Mouse (Mus musculus): ENCODE measurements around the gene Myrfl. TPM values are rescaled to one million over a fixed set of nuclear protein-coding genes. Genes with fewer than 3 reads are reported as not detected.

The Myrfl gene
- polyA plus RNA-seq, 1 experiment from 2014 or later: 0.04 TPM

- no peak overlapping the region for H3K27ac ChIP-seq
- H3K27me3 ChIP-seq (ENCODE audit: low read depth, poor library complexity, severe bottlenecking): no peaks in the 10 kb centered on the region
- WGBS: 96% methylated on average over 19 of the region's 19 CpGs
- no peak for DNase-seq (ENCODE audit: low spot score)
- H3K9me3 ChIP-seq (replicated peaks): no peaks in the 10 kb centered on the region
- H3K4me3 ChIP-seq: no peak overlapping the region
- no peaks in the 10 kb centered on the region for H3K4me1 ChIP-seq
- peaks cover 73% of the 10 kb centered on the region for H3K36me3 ChIP-seq
These were observed 27.2 kb upstream of the Myrfl start for GRCm38 (mm10) chr10:116923651-116924495.

GRCm38 (mm10) chr10:116922161-116922560 is 25.4 kb upstream of the Myrfl start:
- Histone ChIP-seq H3K36me3 (peaks cover 71% of the 10 kb centered on the region), H3K4me1 (no peaks in the 10 kb centered on the region), H3K9me3 (replicated peaks) (no peaks in the 10 kb centered on the region), H3K27me3 (ENCODE audit: low read depth, poor library complexity, severe bottlenecking) (no peaks in the 10 kb centered on the region), H3K4me3 (no peak overlapping the region), H3K27ac (no peak overlapping the region)
- 93% methylated on average over 15 of the region's 15 CpGs for WGBS
- DNase-seq (ENCODE audit: low spot score): no peak

GRCm38 (mm10) chr10:116921416-116921815 is 24.7 kb upstream of the Myrfl start:
- no peaks in the 10 kb centered on the region for H3K9me3 ChIP-seq (replicated peaks)
- no peak overlapping the region for H3K4me3 ChIP-seq
- no peaks in the 10 kb centered on the region for H3K27me3 ChIP-seq (ENCODE audit: low read depth, poor library complexity, severe bottlenecking)
- no peak for DNase-seq (ENCODE audit: low spot score)
- H3K4me1 ChIP-seq: peaks cover 3% of the 10 kb centered on the region; the same call in 1 of the 2 replicates
- no peak overlapping the region for H3K27ac ChIP-seq
- 89% methylated on average over 15 of the region's 15 CpGs for WGBS
- H3K36me3 ChIP-seq: peaks cover 71% of the 10 kb centered on the region

DNA sequence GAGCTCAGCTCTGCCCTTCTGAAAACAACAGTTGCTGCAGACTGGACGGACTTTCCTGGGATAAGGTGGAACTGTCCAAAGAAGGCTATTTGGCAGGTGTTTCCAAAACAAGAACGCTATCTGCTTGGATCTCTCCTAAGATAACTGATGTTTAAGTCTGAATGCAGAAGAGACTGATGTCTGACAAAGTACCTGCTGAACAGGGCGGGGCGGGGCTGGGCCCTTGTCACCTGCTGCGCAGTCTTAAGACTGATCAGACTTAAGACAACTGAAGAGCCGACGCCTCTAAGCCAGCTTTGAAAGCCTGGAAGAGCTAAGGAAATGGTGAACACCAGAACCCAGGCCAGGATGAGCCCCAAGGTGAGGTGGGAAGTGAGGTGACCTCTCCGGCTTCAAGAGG is 23.9 kb upstream of the Myrfl start:
- H3K4me1 ChIP-seq: peaks cover 4% of the 10 kb centered on the region; the same call in 1 of the 2 replicates
- H3K4me3 ChIP-seq: no peak overlapping the region
- DNase-seq (ENCODE audit: low spot score): no peak
- no peaks in the 10 kb centered on the region for H3K27me3 ChIP-seq (ENCODE audit: low read depth, poor library complexity, severe bottlenecking)
- peaks cover 70% of the 10 kb centered on the region for H3K36me3 ChIP-seq
- 91% methylated on average over 8 of the region's 8 CpGs for WGBS
- no peaks in the 10 kb centered on the region for H3K9me3 ChIP-seq (replicated peaks)
- H3K27ac ChIP-seq: no peak overlapping the region

DNA sequence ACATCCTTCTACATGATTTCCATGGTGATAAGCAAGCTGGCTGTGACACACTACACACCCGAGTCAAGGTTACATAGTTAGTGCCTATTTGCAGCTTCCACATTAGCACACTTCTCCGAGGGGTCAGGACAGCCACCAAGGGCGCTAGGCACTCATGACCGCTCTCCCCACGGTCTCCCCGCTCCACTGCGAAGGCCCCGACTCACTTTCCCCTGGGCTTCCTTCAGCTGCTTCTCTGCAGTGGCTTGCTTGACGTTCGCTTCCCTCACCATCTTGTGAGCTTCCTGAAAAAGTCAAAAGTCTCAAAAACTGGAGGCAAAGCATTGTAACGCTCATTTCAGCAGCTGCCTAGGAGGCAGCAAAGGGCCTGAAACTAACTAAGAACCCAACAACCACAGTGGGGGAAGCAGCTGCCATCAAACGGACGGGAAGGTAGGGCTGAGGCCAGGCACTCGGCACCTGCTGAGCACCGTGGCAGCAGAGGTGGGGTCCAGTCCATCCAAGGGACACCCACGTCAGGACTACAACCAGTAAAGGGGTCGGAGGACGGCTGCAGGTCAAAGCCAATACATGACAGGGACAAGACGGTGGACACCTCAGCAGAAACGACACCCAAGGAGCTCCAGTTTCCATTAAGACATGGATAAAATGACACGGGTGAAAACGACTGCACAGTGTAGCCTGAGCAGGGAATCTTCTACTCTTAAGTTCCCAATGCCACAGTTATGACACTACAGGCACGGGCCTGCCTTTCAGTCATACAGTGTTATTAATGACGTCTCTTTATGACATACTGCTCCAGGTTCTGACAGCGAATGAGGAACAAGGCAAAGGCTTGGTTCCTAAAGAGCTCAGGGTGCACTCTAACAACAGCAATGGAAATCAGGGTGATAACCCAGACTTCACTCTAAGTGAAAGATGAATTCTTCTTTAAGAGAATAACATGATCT is 22.9 kb upstream of the Myrfl start:
- peaks cover 70% of the 10 kb centered on the region for H3K36me3 ChIP-seq
- no peaks in the 10 kb centered on the region for H3K27me3 ChIP-seq (ENCODE audit: low read depth, poor library complexity, severe bottlenecking)
- peaks cover 4% of the 10 kb centered on the region; the same call in 1 of the 2 replicates for H3K4me1 ChIP-seq
- 91% methylated on average over 25 of the region's 25 CpGs for WGBS
- H3K9me3 ChIP-seq (replicated peaks): no peaks in the 10 kb centered on the region
- H3K4me3 ChIP-seq: no peak overlapping the region
- no peak for DNase-seq (ENCODE audit: low spot score)
- no peak overlapping the region for H3K27ac ChIP-seq

DNA sequence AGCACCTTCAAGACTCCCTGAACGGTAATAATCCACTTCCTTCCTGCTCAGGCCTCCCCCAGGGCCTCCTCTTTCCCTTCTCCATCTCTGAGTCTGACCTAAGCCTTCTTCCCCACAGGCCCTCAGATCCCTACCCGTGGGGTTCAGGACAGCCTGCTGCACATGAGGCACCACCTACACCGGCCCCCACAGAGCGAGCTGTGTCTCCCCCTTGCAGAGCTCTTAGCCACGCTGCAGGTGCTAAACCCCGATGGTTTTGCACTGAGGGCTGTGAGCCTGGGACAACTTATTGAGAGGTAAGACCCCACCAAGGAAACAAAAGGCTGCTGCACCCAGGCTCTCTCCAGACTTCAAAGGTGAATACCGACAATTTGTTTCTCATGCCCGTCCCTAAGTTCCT is 19.9 kb upstream of the Myrfl start:
- Histone ChIP-seq H3K4me1 (peaks cover 4% of the 10 kb centered on the region; the same call in 1 of the 2 replicates), H3K9me3 (replicated peaks) (no peaks in the 10 kb centered on the region), H3K27me3 (ENCODE audit: low read depth, poor library complexity, severe bottlenecking) (no peaks in the 10 kb centered on the region), H3K27ac (peak overlapping the region; percentile 42; the same call in 1 of the 2 replicates), H3K36me3 (peaks cover 76% of the 10 kb centered on the region), H3K4me3 (no peak overlapping the region)
- 73% methylated on average over 8 of the region's 8 CpGs for WGBS
- no peak for DNase-seq (ENCODE audit: low spot score)

- Histone ChIP-seq H3K4me1 (peaks cover 4% of the 10 kb centered on the region; the same call in 1 of the 2 replicates), H3K36me3 (peaks cover 84% of the 10 kb centered on the region), H3K27ac (no peak overlapping the region), H3K9me3 (replicated peaks) (no peaks in the 10 kb centered on the region), H3K4me3 (no peak overlapping the region), H3K27me3 (ENCODE audit: low read depth, poor library complexity, severe bottlenecking) (no peaks in the 10 kb centered on the region)
- 94% methylated on average over 8 of the region's 8 CpGs for WGBS
- DNase-seq (ENCODE audit: low spot score): no peak
These were observed 18.6 kb upstream of the Myrfl start for GRCm38 (mm10) chr10:116915286-116915685.

DNA sequence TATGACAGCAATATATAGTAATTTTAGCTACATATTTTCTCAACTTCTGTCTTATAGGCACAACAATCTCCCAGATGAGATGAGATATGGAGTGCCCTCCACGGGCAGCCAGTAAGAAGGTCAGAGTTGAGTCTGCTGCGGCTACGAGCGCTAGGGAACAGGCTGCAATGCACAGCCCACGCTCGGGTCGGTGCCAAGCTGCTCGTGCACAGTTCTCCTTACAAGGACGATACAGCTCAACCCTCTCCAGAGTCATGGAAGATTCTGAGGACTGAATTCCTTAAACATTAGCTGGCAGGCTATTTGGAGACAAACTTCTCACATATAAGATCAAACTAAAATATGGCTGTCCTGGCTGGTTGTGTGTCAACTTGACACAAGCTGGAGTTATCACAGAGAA is 17.9 kb upstream of the Myrfl start:
- Histone ChIP-seq H3K27me3 (ENCODE audit: low read depth, poor library complexity, severe bottlenecking) (no peaks in the 10 kb centered on the region), H3K36me3 (peaks cover 90% of the 10 kb centered on the region), H3K4me3 (no peak overlapping the region), H3K27ac (no peak overlapping the region), H3K4me1 (peaks cover 4% of the 10 kb centered on the region; the same call in 1 of the 2 replicates), H3K9me3 (replicated peaks) (no peaks in the 10 kb centered on the region)
- no peak for DNase-seq (ENCODE audit: low spot score)
- 94% methylated on average over 9 of the region's 9 CpGs for WGBS

- peaks cover 93% of the 10 kb centered on the region for H3K36me3 ChIP-seq
- H3K27ac ChIP-seq: no peak overlapping the region
- 91% methylated on average over 17 of the region's 17 CpGs for WGBS
- H3K4me1 ChIP-seq: peaks cover 4% of the 10 kb centered on the region; the same call in 1 of the 2 replicates
- H3K4me3 ChIP-seq: no peak overlapping the region
- DNase-seq (ENCODE audit: low spot score): no peak
- H3K27me3 ChIP-seq (ENCODE audit: low read depth, poor library complexity, severe bottlenecking): no peaks in the 10 kb centered on the region
- no peaks in the 10 kb centered on the region for H3K9me3 ChIP-seq (replicated peaks)
These were observed 17.0 kb upstream of the Myrfl start for GRCm38 (mm10) chr10:116913647-116914273.

DNA sequence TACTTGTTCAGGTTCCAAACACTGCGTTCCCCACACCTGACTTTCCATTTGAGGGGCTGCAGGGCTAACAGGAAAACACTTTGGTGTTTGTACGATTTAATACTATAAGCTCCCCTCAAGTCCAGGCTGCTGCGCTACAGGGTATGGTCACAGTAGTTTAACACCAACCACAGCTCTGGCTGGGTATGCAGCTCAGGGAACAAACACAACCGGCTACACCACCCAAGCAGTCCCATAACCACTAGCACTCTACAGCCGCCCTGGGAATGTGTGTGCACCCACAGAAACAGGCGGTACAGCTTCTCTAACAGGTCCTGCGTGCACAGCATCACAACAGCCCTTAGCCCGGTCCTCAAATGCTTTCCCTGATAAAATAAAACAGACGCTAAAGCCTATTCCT is 16.1 kb upstream of the Myrfl start:
- Histone ChIP-seq H3K9me3 (replicated peaks) (no peaks in the 10 kb centered on the region), H3K27ac (no peak overlapping the region), H3K4me3 (no peak overlapping the region), H3K4me1 (peaks cover 4% of the 10 kb centered on the region; the same call in 1 of the 2 replicates), H3K27me3 (ENCODE audit: low read depth, poor library complexity, severe bottlenecking) (no peaks in the 10 kb centered on the region), H3K36me3 (peaks cover 94% of the 10 kb centered on the region)
- no peak for DNase-seq (ENCODE audit: low spot score)
- 94% methylated on average over 9 of the region's 9 CpGs for WGBS

- H3K27ac ChIP-seq: no peak overlapping the region
- 80% methylated on average over 15 of the region's 15 CpGs for WGBS
- no peak for DNase-seq (ENCODE audit: low spot score)
These were observed 12.4 kb upstream of the Myrfl start for GRCm38 (mm10) chr10:116908901-116909642.

GRCm38 (mm10) chr10:116906794-116907193 is 10.1 kb upstream of the Myrfl start:
- Histone ChIP-seq H3K27me3 (ENCODE audit: low read depth, poor library complexity, severe bottlenecking) (no peaks in the 10 kb centered on the region), H3K27ac (no peak overlapping the region), H3K4me3 (no peak overlapping the region), H3K4me1 (no peaks in the 10 kb centered on the region), H3K36me3 (peaks cover 74% of the 10 kb centered on the region), H3K9me3 (replicated peaks) (no peaks in the 10 kb centered on the region)
- no peak for DNase-seq (ENCODE audit: low spot score)
- WGBS: 92% methylated on average over 9 of the region's 9 CpGs

More at GRCm38 (mm10) chr10:116908901-116909642, 12.4 kb upstream of the Myrfl start:
- Histone ChIP-seq H3K27me3 (ENCODE audit: low read depth, poor library complexity, severe bottlenecking) (no peaks in the 10 kb centered on the region), H3K9me3 (replicated peaks) (no peaks in the 10 kb centered on the region), H3K36me3 (peaks cover 97% of the 10 kb centered on the region), H3K4me1 (no peaks in the 10 kb centered on the region), H3K4me3 (no peak overlapping the region)
